Mouse (Mus musculus): ENCODE data around the gene Slc6a11. TPM values are rescaled to one million over a fixed set of nuclear protein-coding genes. Genes with fewer than 3 reads are reported as not detected.

The Slc6a11 gene
- total and polyA plus RNA-seq, 3 experiments = not detected

DNA sequence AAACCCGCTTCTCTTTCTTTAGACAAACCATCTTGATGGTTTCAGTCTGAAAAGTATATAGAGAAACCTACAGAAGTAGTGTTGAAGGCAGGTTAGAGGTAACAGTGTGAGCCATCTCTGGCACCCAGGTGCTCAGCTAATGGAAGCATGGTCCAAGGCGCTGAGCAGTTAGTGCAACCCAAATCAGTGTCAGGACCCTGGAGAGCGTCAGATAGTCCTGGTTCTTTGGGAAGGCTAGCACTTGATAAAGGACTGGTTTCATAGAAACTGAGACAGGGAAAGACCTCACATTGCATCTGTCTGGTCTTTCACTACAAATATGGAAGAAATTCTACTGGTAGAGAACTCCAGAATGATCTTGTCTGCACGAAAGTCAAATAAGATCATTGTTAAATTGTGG is 56.1 kb downstream of the Slc6a11 start:
- no peaks in the 10 kb centered on the region for H3K36me3 ChIP-seq (ENCODE audit: control insufficient read depth, insufficient read depth, low read length)
- H3K4me1 ChIP-seq (ENCODE audit: control insufficient read depth, insufficient read depth, low read length) = no peaks in the 10 kb centered on the region
- no peak overlapping the region for H3K9ac ChIP-seq (ENCODE audit: low read depth, low read length)
- no peaks in the 10 kb centered on the region for H3K79me2 ChIP-seq (replicated peaks; ENCODE audit: control insufficient read depth, insufficient read depth, low read length)
- intact Hi-C loops (cut with DNase I) = no loop called here
- no peaks in the 10 kb centered on the region for H3K27me3 ChIP-seq (ENCODE audit: control insufficient read depth, insufficient read depth, low read length)
- H3K4me3 ChIP-seq = no peak overlapping the region
- H3K27ac ChIP-seq = no peak overlapping the region
- WGBS = 40% methylated on average over 4 of the region's 4 CpGs
- no peak for TF ChIP-seq POLR2A (IDR thresholded peaks at IDR 0.05; ENCODE audit: insufficient read depth, low read depth, low read length)
- no peak for TF ChIP-seq EP300 (IDR thresholded peaks at IDR 0.05; ENCODE audit: insufficient read depth, low read depth, low read length)
- no peak for TF ChIP-seq CTCF (IDR thresholded peaks at IDR 0.05)
- no peak for DNase-seq

GRCm38 (mm10) chr6:114188869-114189268 is 57.8 kb downstream of the Slc6a11 start:
- Histone ChIP-seq H3K27me3 (ENCODE audit: control insufficient read depth, insufficient read depth, low read length) (no peaks in the 10 kb centered on the region), H3K9ac (ENCODE audit: low read depth, low read length) (no peak overlapping the region), H3K4me3 (no peak overlapping the region), H3K27ac (no peak overlapping the region), H3K36me3 (ENCODE audit: control insufficient read depth, insufficient read depth, low read length) (no peaks in the 10 kb centered on the region), H3K4me1 (ENCODE audit: control insufficient read depth, insufficient read depth, low read length) (no peaks in the 10 kb centered on the region), H3K79me2 (replicated peaks; ENCODE audit: control insufficient read depth, insufficient read depth, low read length) (no peaks in the 10 kb centered on the region)
- TF ChIP-seq POLR2A (IDR thresholded peaks at IDR 0.05; ENCODE audit: insufficient read depth, low read depth, low read length) (no peak), CTCF (IDR thresholded peaks at IDR 0.05) (no peak), EP300 (IDR thresholded peaks at IDR 0.05; ENCODE audit: insufficient read depth, low read depth, low read length) (no peak)
- no peak for DNase-seq
- intact Hi-C loops (cut with DNase I) = no loop called here
- WGBS = 76% methylated on average over 8 of the region's 8 CpGs

DNA sequence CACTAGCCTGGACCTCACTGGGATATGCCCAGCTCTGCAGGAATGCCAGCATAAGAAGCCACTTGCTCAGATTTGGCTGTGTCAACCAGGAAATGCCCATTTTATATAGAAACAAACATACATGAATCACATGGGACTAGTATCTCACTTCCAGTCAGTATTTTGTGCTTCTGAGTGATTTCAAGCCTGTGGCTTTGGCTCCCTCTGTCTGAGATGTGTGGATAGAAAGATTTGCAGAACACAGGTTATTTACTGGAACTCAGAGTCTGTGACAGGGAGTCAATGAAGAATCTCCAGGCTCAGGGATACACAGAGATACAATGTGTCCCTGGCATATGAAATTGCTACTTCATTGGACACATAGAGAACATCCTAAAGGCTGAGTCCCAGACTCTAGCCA is 65.0 kb downstream of the Slc6a11 start:
- Histone ChIP-seq H3K27me3 (ENCODE audit: control insufficient read depth, insufficient read depth, low read length) (no peaks in the 10 kb centered on the region), H3K9ac (ENCODE audit: low read depth, low read length) (no peak overlapping the region), H3K79me2 (replicated peaks; ENCODE audit: control insufficient read depth, insufficient read depth, low read length) (no peaks in the 10 kb centered on the region), H3K36me3 (ENCODE audit: control insufficient read depth, insufficient read depth, low read length) (no peaks in the 10 kb centered on the region), H3K27ac (no peak overlapping the region), H3K4me3 (no peak overlapping the region), H3K4me1 (ENCODE audit: control insufficient read depth, insufficient read depth, low read length) (no peaks in the 10 kb centered on the region)
- intact Hi-C loops (cut with DNase I) = loop anchor here (5.0 kb wide), 1 partner anchor 109 kb away; no protein-coding TSS in a partner anchor
- no peak for DNase-seq
- TF ChIP-seq CTCF (IDR thresholded peaks at IDR 0.05) = no peak
- no peak for TF ChIP-seq EP300 (IDR thresholded peaks at IDR 0.05; ENCODE audit: insufficient read depth, low read depth, low read length)
- no peak for TF ChIP-seq POLR2A (IDR thresholded peaks at IDR 0.05; ENCODE audit: insufficient read depth, low read depth, low read length)

DNA sequence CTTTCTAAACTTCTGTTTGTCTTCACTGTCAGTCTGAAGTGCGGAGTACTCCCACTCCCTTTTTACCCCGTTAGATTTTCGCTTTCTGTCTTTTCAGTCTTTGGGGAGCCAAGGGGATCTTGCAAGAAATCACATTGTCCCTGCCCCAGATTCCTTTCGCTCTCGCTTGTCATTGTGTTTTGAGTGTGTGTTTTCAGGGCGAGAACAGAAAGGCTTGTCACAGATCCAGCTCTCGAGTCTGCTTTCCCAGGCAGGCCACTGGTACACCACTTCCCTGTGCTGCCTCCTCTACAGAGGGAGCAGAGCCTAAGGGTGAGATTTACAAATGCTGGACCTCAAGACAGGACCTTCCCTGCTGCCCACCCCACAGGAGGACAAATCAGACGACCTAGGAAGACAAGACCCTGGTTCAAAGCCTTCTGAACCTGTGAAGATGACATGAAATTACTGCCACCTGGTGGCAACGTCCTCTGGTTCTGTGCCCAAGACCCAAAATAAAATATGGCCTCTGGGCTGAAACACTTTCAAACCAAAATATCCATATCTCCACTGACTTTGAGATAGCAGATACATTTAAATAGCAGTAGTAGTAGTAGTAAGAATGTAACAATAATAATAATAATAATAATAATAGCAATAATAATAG is 68.3 kb downstream of the Slc6a11 start:
- Histone ChIP-seq H3K4me3 (no peak overlapping the region), H3K9ac (ENCODE audit: low read depth, low read length) (no peak overlapping the region), H3K27ac (no peak overlapping the region), H3K79me2 (replicated peaks; ENCODE audit: control insufficient read depth, insufficient read depth, low read length) (no peaks in the 10 kb centered on the region), H3K27me3 (ENCODE audit: control insufficient read depth, insufficient read depth, low read length) (no peaks in the 10 kb centered on the region), H3K36me3 (ENCODE audit: control insufficient read depth, insufficient read depth, low read length) (no peaks in the 10 kb centered on the region), H3K4me1 (ENCODE audit: control insufficient read depth, insufficient read depth, low read length) (no peaks in the 10 kb centered on the region)
- intact Hi-C loops (cut with DNase I) = loop anchor here (5.0 kb wide), 1 partner anchor 112 kb away; no protein-coding TSS in a partner anchor
- DNase-seq = no peak
- 55% methylated on average over 9 of the region's 9 CpGs for WGBS
- no peak for TF ChIP-seq POLR2A (IDR thresholded peaks at IDR 0.05; ENCODE audit: insufficient read depth, low read depth, low read length)
- TF ChIP-seq EP300 (IDR thresholded peaks at IDR 0.05; ENCODE audit: insufficient read depth, low read depth, low read length) = no peak
- peak; percentile 23; the same call in 1 of the 2 replicates for TF ChIP-seq CTCF (IDR thresholded peaks at IDR 0.05)

DNA sequence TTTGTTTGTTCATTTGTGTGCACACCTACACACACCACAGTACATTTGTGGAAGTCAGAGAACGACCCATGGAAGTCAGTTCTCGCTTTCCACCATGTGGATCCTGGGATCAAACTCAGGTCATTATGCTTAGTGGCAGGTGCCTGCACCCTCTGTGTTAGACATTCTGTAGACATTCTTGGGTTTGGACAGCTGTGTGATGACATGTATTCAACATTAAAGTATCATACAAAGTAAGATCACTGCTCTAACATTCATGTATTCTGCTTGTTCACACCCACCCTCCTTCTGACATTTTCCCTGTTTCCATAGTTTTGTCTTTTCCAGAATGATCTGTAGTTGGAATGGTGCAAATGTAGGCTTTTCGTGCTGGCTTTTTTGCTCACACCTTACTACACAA is 73.5 kb downstream of the Slc6a11 start:
- WGBS = 68% methylated on average over 3 of the region's 3 CpGs
- no peaks in the 10 kb centered on the region for H3K79me2 ChIP-seq (replicated peaks; ENCODE audit: control insufficient read depth, insufficient read depth, low read length)
- no peak overlapping the region for H3K27ac ChIP-seq
- H3K4me3 ChIP-seq = no peak overlapping the region
- H3K9ac ChIP-seq (ENCODE audit: low read depth, low read length) = no peak overlapping the region
- intact Hi-C loops (cut with DNase I) = no loop called here
- no peak for DNase-seq
- no peaks in the 10 kb centered on the region for H3K27me3 ChIP-seq (ENCODE audit: control insufficient read depth, insufficient read depth, low read length)
- H3K36me3 ChIP-seq (ENCODE audit: control insufficient read depth, insufficient read depth, low read length) = no peaks in the 10 kb centered on the region
- H3K4me1 ChIP-seq (ENCODE audit: control insufficient read depth, insufficient read depth, low read length) = no peaks in the 10 kb centered on the region
- TF ChIP-seq EP300 (IDR thresholded peaks at IDR 0.05; ENCODE audit: insufficient read depth, low read depth, low read length) (no peak), CTCF (IDR thresholded peaks at IDR 0.05) (no peak), POLR2A (IDR thresholded peaks at IDR 0.05; ENCODE audit: insufficient read depth, low read depth, low read length) (no peak)

GRCm38 (mm10) chr6:114208296-114208695 is 77.3 kb downstream of the Slc6a11 start:
- TF ChIP-seq POLR2A (IDR thresholded peaks at IDR 0.05; ENCODE audit: insufficient read depth, low read depth, low read length) (no peak), CTCF (IDR thresholded peaks at IDR 0.05) (no peak), EP300 (IDR thresholded peaks at IDR 0.05; ENCODE audit: insufficient read depth, low read depth, low read length) (no peak)
- Histone ChIP-seq H3K36me3 (ENCODE audit: control insufficient read depth, insufficient read depth, low read length) (no peaks in the 10 kb centered on the region), H3K79me2 (replicated peaks; ENCODE audit: control insufficient read depth, insufficient read depth, low read length) (no peaks in the 10 kb centered on the region), H3K4me3 (no peak overlapping the region), H3K27ac (no peak overlapping the region), H3K4me1 (ENCODE audit: control insufficient read depth, insufficient read depth, low read length) (no peaks in the 10 kb centered on the region), H3K9ac (ENCODE audit: low read depth, low read length) (no peak overlapping the region), H3K27me3 (ENCODE audit: control insufficient read depth, insufficient read depth, low read length) (no peaks in the 10 kb centered on the region)
- WGBS = 84% methylated on average over 2 of the region's 2 CpGs
- no peak for DNase-seq
- intact Hi-C loops (cut with DNase I) = no loop called here
